Mouse (Mus musculus): ENCODE measurements around the gene Fbrsl1. TPM values are rescaled to one million over a fixed set of nuclear protein-coding genes. Genes with fewer than 3 reads are reported as not detected.

Gene Fbrsl1
- polyA plus RNA-seq, 1 experiment from 2014 or later, result 21.2 TPM

GRCm38 (mm10) chr5:110466531-110467424 is 18.5 kb upstream of the Fbrsl1 start:
- Histone ChIP-seq H3K4me1 (ENCODE audit: control insufficient read depth, insufficient read depth, low read length) (no peaks in the 10 kb centered on the region), H3K27me3 (ENCODE audit: control insufficient read depth, insufficient read depth, low read length) (no peaks in the 10 kb centered on the region), H3K27ac (ENCODE audit: low read depth, low read length) (0 out of 2 replicates have a peak overlapping the region, but pooled peaks have one; percentile 16), H3K9ac (replicated peaks; ENCODE audit: low read depth, low read length) (no peak overlapping the region), H3K4me3 (ENCODE audit: low read depth, low read length) (no peak overlapping the region), H3K4me2 (ENCODE audit: low read depth, low read length) (no peak overlapping the region), H3K36me3 (ENCODE audit: control insufficient read depth, insufficient read depth, low read length) (no peaks in the 10 kb centered on the region), H3K9me3 (ENCODE audit: control insufficient read depth, low read length) (no peaks in the 10 kb centered on the region)
- peak; percentile 44; the same call in 1 of the 2 replicates for ATAC-seq (ENCODE audit: low read depth)
- WGBS, result 33% methylated on average over 11 of the region's 11 CpGs

GRCm38 (mm10) chr5:110462646-110463045 is 14.3 kb upstream of the Fbrsl1 start:
- WGBS, result 88% methylated on average over 2 of the region's 2 CpGs
- no peaks in the 10 kb centered on the region for H3K9me3 ChIP-seq (ENCODE audit: control insufficient read depth, low read length)
- no peaks in the 10 kb centered on the region for H3K4me1 ChIP-seq (ENCODE audit: control insufficient read depth, insufficient read depth, low read length)

GRCm38 (mm10) chr5:110458936-110459335 is 10.6 kb upstream of the Fbrsl1 start:
- Histone ChIP-seq H3K4me2 (ENCODE audit: low read depth, low read length) (no peak overlapping the region), H3K27me3 (ENCODE audit: control insufficient read depth, insufficient read depth, low read length) (no peaks in the 10 kb centered on the region), H3K27ac (ENCODE audit: low read depth, low read length) (no peak overlapping the region), H3K4me3 (ENCODE audit: low read depth, low read length) (no peak overlapping the region), H3K9ac (replicated peaks; ENCODE audit: low read depth, low read length) (no peak overlapping the region), H3K4me1 (ENCODE audit: control insufficient read depth, insufficient read depth, low read length) (no peaks in the 10 kb centered on the region), H3K36me3 (ENCODE audit: control insufficient read depth, insufficient read depth, low read length) (no peaks in the 10 kb centered on the region), H3K9me3 (ENCODE audit: control insufficient read depth, low read length) (no peaks in the 10 kb centered on the region)
- WGBS, result 73% methylated on average over 3 of the region's 3 CpGs
- ATAC-seq (ENCODE audit: low read depth), result no peak

More at GRCm38 (mm10) chr5:110462646-110463045, 14.3 kb upstream of the Fbrsl1 start:
- ATAC-seq (ENCODE audit: low read depth), result no peak
- H3K27me3 ChIP-seq (ENCODE audit: control insufficient read depth, insufficient read depth, low read length), result no peaks in the 10 kb centered on the region
- H3K27ac ChIP-seq (ENCODE audit: low read depth, low read length), result no peak overlapping the region
- H3K4me2 ChIP-seq (ENCODE audit: low read depth, low read length), result no peak overlapping the region
- H3K4me3 ChIP-seq (ENCODE audit: low read depth, low read length), result no peak overlapping the region
- H3K9ac ChIP-seq (replicated peaks; ENCODE audit: low read depth, low read length), result no peak overlapping the region
- H3K36me3 ChIP-seq (ENCODE audit: control insufficient read depth, insufficient read depth, low read length), result no peaks in the 10 kb centered on the region

- Histone ChIP-seq H3K27ac (ENCODE audit: low read depth, low read length) (no peak overlapping the region), H3K36me3 (ENCODE audit: control insufficient read depth, insufficient read depth, low read length) (no peaks in the 10 kb centered on the region), H3K4me3 (ENCODE audit: low read depth, low read length) (no peak overlapping the region), H3K4me2 (ENCODE audit: low read depth, low read length) (no peak overlapping the region), H3K9ac (replicated peaks; ENCODE audit: low read depth, low read length) (no peak overlapping the region), H3K27me3 (ENCODE audit: control insufficient read depth, insufficient read depth, low read length) (no peaks in the 10 kb centered on the region), H3K9me3 (ENCODE audit: control insufficient read depth, low read length) (no peaks in the 10 kb centered on the region), H3K4me1 (ENCODE audit: control insufficient read depth, insufficient read depth, low read length) (no peaks in the 10 kb centered on the region)
- no peak for ATAC-seq (ENCODE audit: low read depth)
These were observed 7.0 kb upstream of the Fbrsl1 start for GRCm38 (mm10) chr5:110455272-110455671.

- Histone ChIP-seq H3K9ac (replicated peaks; ENCODE audit: low read depth, low read length) (no peak overlapping the region), H3K4me1 (ENCODE audit: control insufficient read depth, insufficient read depth, low read length) (peaks cover 17% of the 10 kb centered on the region), H3K27ac (ENCODE audit: low read depth, low read length) (no peak overlapping the region), H3K4me2 (ENCODE audit: low read depth, low read length) (peak overlapping the region; percentile 71; the same call in 1 of the 2 replicates), H3K36me3 (ENCODE audit: control insufficient read depth, insufficient read depth, low read length) (no peaks in the 10 kb centered on the region), H3K27me3 (ENCODE audit: control insufficient read depth, insufficient read depth, low read length) (no peaks in the 10 kb centered on the region), H3K4me3 (ENCODE audit: low read depth, low read length) (peak overlapping the region; percentile 85; the same call in 1 of the 2 replicates), H3K9me3 (ENCODE audit: control insufficient read depth, low read length) (no peaks in the 10 kb centered on the region)
- ATAC-seq (ENCODE audit: low read depth), result no peak
- WGBS, result 47% methylated on average over 6 of the region's 6 CpGs
These were observed 991 bp upstream of the Fbrsl1 start for GRCm38 (mm10) chr5:110449294-110449693.

GRCm38 (mm10) chr5:110447720-110448435 is 425 bp downstream of the Fbrsl1 start:
- H3K27me3 ChIP-seq (ENCODE audit: control insufficient read depth, insufficient read depth, low read length), result no peaks in the 10 kb centered on the region
- H3K27ac ChIP-seq (ENCODE audit: low read depth, low read length), result peak overlapping the region; percentile 66
- H3K9me3 ChIP-seq (ENCODE audit: control insufficient read depth, low read length), result no peaks in the 10 kb centered on the region
- H3K4me2 ChIP-seq (ENCODE audit: low read depth, low read length), result peak overlapping the region; percentile 71
- no peaks in the 10 kb centered on the region for H3K36me3 ChIP-seq (ENCODE audit: control insufficient read depth, insufficient read depth, low read length)
- H3K4me1 ChIP-seq (ENCODE audit: control insufficient read depth, insufficient read depth, low read length), result peaks cover 17% of the 10 kb centered on the region
- peak overlapping the region; percentile 87 for H3K9ac ChIP-seq (replicated peaks; ENCODE audit: low read depth, low read length)
- WGBS, result under 1% methylated on average over 92 of the region's 98 CpGs
- ATAC-seq (ENCODE audit: low read depth), result peak; percentile 56
- peak overlapping the region; percentile 85 for H3K4me3 ChIP-seq (ENCODE audit: low read depth, low read length)

- H3K9ac ChIP-seq (replicated peaks; ENCODE audit: low read depth, low read length), result no peak overlapping the region
- WGBS, result 93% methylated on average over 2 of the region's 2 CpGs
- no peaks in the 10 kb centered on the region for H3K36me3 ChIP-seq (ENCODE audit: control insufficient read depth, insufficient read depth, low read length)
- H3K9me3 ChIP-seq (ENCODE audit: control insufficient read depth, low read length), result no peaks in the 10 kb centered on the region
- no peak overlapping the region for H3K4me2 ChIP-seq (ENCODE audit: low read depth, low read length)
- H3K27ac ChIP-seq (ENCODE audit: low read depth, low read length), result no peak overlapping the region
- ATAC-seq (ENCODE audit: low read depth), result no peak
- H3K4me3 ChIP-seq (ENCODE audit: low read depth, low read length), result no peak overlapping the region
- peaks cover 23% of the 10 kb centered on the region for H3K4me1 ChIP-seq (ENCODE audit: control insufficient read depth, insufficient read depth, low read length)
- H3K27me3 ChIP-seq (ENCODE audit: control insufficient read depth, insufficient read depth, low read length), result no peaks in the 10 kb centered on the region
These were observed 3.8 kb downstream of the Fbrsl1 start for GRCm38 (mm10) chr5:110444509-110444908.

GRCm38 (mm10) chr5:110442966-110443590 is 5.2 kb downstream of the Fbrsl1 start:
- no peak for ATAC-seq (ENCODE audit: low read depth)
- H3K36me3 ChIP-seq (ENCODE audit: control insufficient read depth, insufficient read depth, low read length), result no peaks in the 10 kb centered on the region
- no peak overlapping the region for H3K4me3 ChIP-seq (ENCODE audit: low read depth, low read length)
- 91% methylated on average over 3 of the region's 3 CpGs for WGBS
- peaks cover 29% of the 10 kb centered on the region for H3K4me1 ChIP-seq (ENCODE audit: control insufficient read depth, insufficient read depth, low read length)
- no peaks in the 10 kb centered on the region for H3K9me3 ChIP-seq (ENCODE audit: control insufficient read depth, low read length)
- H3K27ac ChIP-seq (ENCODE audit: low read depth, low read length), result no peak overlapping the region
- H3K4me2 ChIP-seq (ENCODE audit: low read depth, low read length), result no peak overlapping the region
- no peak overlapping the region for H3K9ac ChIP-seq (replicated peaks; ENCODE audit: low read depth, low read length)
- H3K27me3 ChIP-seq (ENCODE audit: control insufficient read depth, insufficient read depth, low read length), result no peaks in the 10 kb centered on the region

All from neural tube, embryonic 14.5 days (tissue).